Mouse (Mus musculus): ENCODE results near the gene Ufc1. TPM values are rescaled to one million over a fixed set of nuclear protein-coding genes. Genes with fewer than 3 reads are reported as not detected.
A peak's percentile ranks its signal among the peaks of the same experiment; 100 is the strongest.
"Not testable (repeated sequence)": the region's sequence is repeated elsewhere in the genome, so short reads cannot be mapped to it uniquely, and the experiment has no call there.

Ufc1 gene
- polyA plus RNA-seq, 1 experiment: 34.5 TPM

DNA sequence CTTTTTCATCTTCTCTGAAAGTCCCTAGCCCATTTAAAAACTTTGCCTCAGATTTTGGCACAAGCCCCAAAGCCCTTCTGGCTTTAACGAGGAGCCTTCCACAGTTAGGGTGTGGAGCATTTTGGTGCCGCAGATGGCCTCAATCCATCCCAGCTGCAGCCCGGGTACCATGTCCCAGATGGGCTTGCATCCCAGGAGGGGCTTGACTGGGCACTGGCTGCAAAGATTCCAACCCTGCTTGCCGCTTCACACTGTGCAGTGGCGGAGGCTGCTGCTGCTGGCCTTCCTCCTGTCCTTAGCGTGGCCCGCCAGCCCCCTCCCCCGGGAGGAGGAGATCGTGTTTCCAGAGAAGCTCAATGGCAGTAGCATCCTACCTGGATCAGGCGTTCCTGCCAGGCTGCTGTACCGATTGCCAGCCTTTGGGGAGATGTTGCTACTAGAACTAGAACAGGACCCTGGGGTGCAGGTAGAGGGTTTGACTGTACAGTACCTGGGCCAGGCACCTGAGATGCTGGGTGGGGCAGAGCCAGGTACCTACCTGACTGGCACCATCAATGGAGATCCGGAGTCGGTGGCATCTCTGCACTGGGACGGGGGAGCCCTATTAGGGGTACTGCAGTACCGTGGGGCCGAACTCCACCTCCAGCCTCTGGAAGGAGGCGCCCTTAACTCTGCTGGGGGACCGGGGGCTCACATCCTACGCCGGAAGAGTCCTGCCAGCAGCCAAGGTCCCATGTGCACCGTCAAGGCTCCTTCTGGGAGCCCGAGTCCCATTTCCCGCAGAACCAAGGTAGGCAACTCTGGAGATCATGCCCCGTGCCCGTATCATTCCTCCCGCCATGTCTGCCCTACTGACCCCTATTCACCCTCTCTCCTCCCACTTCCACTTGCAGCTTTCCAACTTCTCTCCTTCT lies 43.9 kb downstream of the Ufc1 start, which contains the start of gene Ndufs2:
TSS of gene Ndufs2 (minus strand) at position 709 of the 914 bp plus-strand sequence.
- 33% methylated on average over 26 of the region's 26 CpGs for WGBS
- no peak for DNase-seq (ENCODE audit: low read depth, low spot score)

DNA sequence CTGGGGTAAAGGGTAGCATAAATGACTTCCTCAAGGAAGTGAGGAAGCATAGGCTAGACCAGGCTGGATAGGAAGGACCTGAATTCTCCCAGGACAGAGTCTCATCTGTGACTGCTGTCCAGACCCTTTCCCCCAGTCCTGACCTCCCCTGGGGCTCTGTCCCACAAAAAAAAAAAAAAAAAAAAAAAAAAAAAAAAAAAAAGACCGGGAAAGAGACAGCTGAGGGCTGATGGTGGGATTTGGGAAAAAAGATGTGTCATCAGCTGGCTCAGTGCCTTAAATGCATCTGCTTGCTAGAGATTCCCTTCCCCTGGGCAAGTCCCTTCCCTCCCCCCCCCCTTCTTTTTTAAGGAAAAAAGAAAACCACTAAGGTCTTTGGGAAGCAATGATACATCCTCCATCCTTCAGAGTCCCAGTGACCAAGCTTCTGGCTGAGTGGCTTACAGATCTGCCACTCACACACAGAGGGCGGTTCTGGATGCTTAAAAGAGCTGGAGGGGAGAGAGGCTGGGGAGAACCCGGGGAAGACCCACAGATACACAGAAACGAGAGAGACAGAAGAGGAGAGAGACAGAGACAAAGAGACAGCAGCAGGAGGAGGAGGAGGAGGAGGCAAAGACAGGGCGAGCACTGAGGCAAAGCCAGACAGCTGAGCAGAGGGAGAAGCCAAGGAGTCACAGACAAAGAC lies 44.8 kb downstream of the Ufc1 start, which contains the start of gene Adamts4:
TSS of gene Adamts4 (plus strand) at position 509 of the 688 bp plus-strand sequence.
- no peak for DNase-seq (ENCODE audit: low read depth, low spot score)
- WGBS: 33% methylated on average over 5 of the region's 5 CpGs

DNA sequence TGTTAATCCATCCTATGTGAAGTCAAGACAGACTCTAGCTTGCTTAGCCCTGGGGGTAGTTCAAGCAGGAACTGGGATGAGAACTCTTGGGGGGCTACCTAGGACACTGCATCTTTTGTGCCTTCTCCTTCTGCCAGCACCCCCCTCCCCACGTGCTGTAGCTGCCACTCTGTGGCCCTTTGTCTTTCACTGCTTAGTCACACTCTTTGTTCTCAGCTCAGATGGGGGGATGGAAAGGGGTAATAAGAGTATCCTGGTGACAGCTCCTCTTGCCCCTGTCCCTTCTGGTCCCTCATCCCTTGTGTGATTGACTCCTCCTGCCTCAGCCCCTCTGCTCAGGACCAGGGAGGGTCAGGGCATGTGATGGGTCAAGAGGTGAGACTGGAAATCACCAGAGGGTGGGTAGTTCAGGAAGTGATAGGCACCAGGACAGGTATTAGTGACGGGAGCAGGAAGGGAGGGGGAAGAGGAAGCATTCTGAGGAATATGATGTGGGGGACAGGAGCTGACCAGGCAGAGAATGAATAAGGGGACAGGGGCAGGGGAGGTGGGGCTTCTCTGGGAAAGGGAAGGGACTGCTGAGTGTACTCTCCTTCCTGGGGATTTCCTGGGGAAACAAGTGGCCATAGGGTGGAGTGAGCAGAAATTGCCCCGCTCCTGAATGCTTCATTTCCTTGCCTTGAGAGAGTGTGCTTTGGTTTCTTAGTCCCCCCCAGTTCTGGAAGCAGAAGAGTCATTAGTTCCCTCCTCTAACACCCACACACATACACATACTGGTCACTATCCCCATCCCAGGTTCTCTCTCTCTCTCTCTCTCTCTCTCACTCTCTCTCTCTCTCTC lies 46.2 kb downstream of the Ufc1 start:
- no peak for DNase-seq (ENCODE audit: low read depth, low spot score)

DNA sequence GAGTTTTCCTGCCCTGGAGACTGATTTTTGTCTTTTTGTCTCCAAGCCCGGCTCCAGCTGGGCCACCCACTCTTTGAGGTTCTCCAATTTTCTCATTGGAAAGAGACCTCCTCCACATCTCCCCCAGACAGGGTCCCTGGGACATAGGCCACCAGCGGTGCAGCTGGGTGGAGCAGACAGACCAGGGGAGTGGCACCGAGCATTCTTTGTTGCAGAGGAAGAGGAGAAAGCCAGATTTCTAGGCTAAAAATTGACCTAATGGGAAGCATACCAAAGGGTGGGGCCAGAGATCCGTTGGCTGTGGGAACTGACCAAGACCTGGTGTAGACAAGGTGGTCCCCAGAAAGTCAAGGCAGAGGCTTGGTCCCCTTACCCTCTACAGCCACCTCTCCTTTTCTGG lies 46.9 kb downstream of the Ufc1 start:
- DNase-seq (ENCODE audit: low read depth, low spot score): no peak
- 20% methylated on average over 4 of the region's 4 CpGs for WGBS

More for the DNA sequence above, 46.2 kb downstream of the Ufc1 start:
- WGBS: 56% methylated on average over 3 of the region's 3 CpGs

DNA sequence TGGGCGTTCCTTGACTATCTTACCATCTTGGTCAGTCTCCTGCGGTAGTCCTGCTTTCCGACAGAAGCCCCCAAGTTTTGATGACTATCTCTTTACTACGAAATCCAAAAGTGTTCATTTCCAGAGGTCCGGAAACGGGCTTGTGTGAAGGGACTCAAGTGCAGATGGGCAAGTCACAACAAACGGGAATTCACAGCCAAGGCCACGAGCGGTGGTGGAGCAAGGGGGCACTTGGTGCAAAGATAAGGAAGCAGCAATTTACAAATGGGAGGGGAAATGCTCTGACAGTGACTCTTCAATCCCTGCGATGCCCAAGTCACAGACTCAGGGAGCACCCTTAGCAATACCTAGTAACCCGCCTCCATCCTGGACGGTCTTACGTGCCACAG lies 47.4 kb downstream of the Ufc1 start:
- no peak for DNase-seq (ENCODE audit: low read depth, low spot score)
- WGBS: 5% methylated on average over 13 of the region's 13 CpGs

DNA sequence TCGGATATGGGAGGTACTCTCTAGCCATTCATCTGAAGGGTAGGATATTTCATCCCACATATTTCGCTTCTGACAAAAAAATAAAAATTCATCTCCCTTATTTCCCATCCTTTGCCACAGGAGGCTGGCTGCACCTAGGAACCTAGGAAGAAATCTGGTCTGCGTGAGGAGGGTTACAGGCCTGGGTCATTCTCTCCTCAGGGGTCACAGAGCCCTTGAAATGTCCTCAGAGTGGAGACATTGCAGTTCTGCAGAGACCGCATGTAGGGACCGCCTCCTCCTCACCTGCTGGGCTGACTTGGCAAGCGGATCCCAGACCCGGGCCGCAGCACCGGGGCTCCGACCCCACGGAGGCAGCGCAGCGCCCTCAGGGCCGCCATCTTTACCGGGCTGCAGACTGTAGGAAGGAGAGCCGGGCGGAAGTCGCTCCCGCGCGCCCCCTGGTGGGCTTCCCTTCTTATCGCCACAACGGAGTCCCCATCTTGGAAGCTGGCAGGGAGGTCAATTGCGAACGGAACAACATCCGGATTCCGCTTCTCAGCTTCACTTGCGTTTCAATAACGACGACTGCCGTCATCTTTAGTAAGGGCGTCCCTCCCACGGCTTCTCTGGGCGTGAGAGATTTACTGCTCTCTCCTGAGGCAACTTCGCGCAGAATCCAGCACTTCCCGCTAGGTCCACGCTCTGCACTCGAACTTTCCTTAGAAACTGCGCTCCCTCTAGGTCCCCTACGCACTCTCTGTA lies 47.9 kb downstream of the Ufc1 start:
- 0% methylated on average over 41 of the region's 41 CpGs for WGBS

DNA sequence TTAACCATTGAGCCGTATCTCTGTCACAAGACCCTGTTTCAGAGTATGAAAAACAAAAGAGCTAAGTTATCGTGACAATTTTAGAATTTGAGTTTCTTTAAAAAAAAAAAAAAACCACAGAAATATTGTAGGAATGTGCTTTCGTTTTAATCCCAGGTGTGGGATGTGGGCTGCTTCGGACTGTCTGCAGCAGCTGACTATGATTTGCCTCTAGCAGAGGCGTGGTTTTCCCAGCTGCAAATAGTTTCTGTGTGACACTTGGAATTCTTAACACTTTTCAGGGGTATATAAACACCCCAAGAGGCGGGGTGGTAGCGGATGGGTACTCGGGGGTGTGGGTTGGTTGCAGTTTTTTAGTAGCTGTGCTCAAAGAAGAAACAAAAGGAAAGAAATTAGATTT lies 49.5 kb downstream of the Ufc1 start:
- 82% methylated on average over 8 of the region's 8 CpGs for WGBS
- DNase-seq (ENCODE audit: low read depth, low spot score): no peak

More for the DNA sequence above, 47.9 kb downstream of the Ufc1 start:
- peak; percentile 97 for DNase-seq (ENCODE audit: low read depth, low spot score)

DNA sequence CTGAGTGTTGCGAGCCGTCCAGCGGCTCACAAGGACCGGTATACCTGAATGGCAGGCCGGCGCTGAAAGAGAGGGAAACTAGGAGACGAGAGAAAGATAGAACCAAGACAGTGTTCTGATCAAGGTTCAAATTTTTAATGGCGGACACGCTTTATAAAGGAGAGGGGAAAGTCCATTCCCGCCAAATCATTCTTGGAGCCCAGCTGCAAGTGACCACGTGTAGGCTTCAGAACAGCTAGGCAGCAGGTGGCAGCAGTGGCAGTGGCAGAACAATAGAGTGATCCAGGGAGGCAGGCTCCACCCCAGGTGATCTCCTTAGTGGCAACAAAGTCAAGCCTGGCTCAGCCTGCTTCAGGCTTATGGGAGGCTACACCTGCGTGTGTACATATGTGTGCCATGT lies 52.9 kb downstream of the Ufc1 start:
- DNase-seq (ENCODE audit: low read depth, low spot score): not testable (repeated sequence)
- 56% methylated on average over 12 of the region's 12 CpGs for WGBS

DNA sequence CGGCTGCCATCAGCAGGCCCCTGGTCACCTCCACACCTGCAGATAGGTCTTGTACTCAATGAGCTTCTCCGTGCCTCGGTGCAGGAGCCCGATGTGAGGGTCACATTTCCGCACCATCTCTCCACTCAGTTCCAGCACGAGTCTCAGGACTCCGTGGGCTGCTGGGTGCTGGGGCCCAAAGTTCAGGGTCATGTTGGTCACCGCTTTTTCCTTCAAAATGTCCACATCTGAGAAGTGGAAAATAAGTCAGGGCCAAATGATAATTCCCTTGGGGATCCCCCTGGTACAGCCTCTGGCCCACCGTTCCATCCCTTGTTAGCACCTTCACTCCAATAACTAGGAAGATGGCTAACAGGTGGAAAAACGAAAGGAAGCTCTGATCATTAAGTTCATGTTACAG lies 53.9 kb downstream of the Ufc1 start:
- WGBS: 91% methylated on average over 10 of the region's 10 CpGs
- no peak for DNase-seq (ENCODE audit: low read depth, low spot score)

DNA sequence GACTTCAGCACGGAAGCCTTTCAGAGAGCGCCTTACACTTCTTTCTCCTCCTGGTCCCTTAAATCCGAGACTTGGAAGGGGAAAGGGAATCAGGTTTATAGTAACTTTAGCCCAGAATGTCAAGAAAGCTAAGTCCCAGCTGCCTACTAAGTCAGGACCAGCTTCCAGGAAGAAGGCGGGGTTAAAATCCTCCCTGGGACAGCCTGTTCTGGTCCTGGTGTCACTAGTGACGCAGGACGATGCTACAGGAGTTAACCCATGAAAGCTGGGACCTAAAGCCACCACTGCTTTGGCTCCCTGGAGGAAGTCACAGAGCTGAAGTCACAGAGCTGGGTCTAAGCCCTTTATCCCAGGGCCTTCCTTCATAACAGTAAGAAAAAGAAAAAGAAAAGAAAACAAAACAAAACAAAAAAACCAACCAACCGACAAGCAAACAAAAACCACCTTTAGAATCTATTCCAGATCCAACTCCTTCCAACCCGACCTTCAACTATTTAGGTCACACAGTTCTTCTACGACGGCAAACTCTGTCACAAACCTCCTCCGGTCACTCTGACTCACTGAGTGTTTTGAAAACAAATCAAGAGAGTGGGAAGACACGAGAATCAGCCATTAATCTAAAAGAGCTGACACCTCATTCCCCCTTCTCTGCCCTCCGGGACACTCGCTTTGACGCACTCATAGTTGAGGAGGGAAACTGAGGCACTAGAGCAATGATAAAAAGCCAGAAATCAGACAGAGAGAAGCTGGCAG lies 54.7 kb downstream of the Ufc1 start:
- 66% methylated on average over 15 of the region's 15 CpGs for WGBS
- no peak for DNase-seq (ENCODE audit: low read depth, low spot score)

Other genes with a start within 250 kb of the Ufc1 start
- 11.3 and 18.0 TPM in 2 replicates for gene Fcgr3, start 230.1 kb downstream of the Ufc1 start, polyA plus RNA-seq (2012; rRNA removed)
- 1.8 and 2.0 TPM in 2 replicates for gene Cfap126, start 181.1 kb downstream of the Ufc1 start, polyA plus RNA-seq (2012; rRNA removed)
- 308 and 341 TPM in 2 replicates for gene Sdhc, start 144.4 kb downstream of the Ufc1 start, polyA plus RNA-seq (2012; rRNA removed)
- 0.29 and 0.30 TPM in 2 replicates for gene Mpz, start 144.3 kb downstream of the Ufc1 start, polyA plus RNA-seq (2012; rRNA removed)
- 23.6 and 25.2 TPM in 2 replicates for gene Pcp4l1, start 98.8 kb downstream of the Ufc1 start, polyA plus RNA-seq (2012; rRNA removed)
- gene Nr1i3, start 81.1 kb downstream of the Ufc1 start, polyA plus RNA-seq (2012; rRNA removed): 3.8 and 22.7 TPM in 2 replicates
- gene Tomm40l, start 72.5 kb downstream of the Ufc1 start, polyA plus RNA-seq (2012; rRNA removed): 23.1 and 24.0 TPM in 2 replicates
- 0.50 and 1.9 TPM in 2 replicates for gene Apoa2, start 70.0 kb downstream of the Ufc1 start, polyA plus RNA-seq (2012; rRNA removed)
- 56.2 and 58.5 TPM in 2 replicates for gene Fcer1g, start 60.7 kb downstream of the Ufc1 start, polyA plus RNA-seq (2012; rRNA removed)
- 1.1 and 2.5 TPM in 2 replicates for gene Adamts4, start 44.6 kb downstream of the Ufc1 start, polyA plus RNA-seq (2012; rRNA removed)
- gene Ndufs2, start 43.6 kb downstream of the Ufc1 start, polyA plus RNA-seq (2012; rRNA removed): 167 and 181 TPM in 2 replicates
- gene B4galt3, start 24.7 kb downstream of the Ufc1 start, polyA plus RNA-seq (2012; rRNA removed): 70.3 and 80.0 TPM in 2 replicates
- gene Ppox, start 13.8 kb downstream of the Ufc1 start, polyA plus RNA-seq (2012; rRNA removed): 21.9 and 34.8 TPM in 2 replicates
- 30.0 and 36.4 TPM in 2 replicates for gene Usp21, start 7.0 kb downstream of the Ufc1 start, polyA plus RNA-seq (2012; rRNA removed)
- 44.3 and 50.3 TPM in 2 replicates for gene Dedd, start 34.1 kb upstream of the Ufc1 start, polyA plus RNA-seq (2012; rRNA removed)
- gene Nit1, start 50.6 kb upstream of the Ufc1 start, polyA plus RNA-seq (2012; rRNA removed): 46.5 and 54.7 TPM in 2 replicates
- gene Pfdn2, start 50.6 kb upstream of the Ufc1 start, polyA plus RNA-seq (2012; rRNA removed): 10.3 and 11.7 TPM in 2 replicates
- 0.14 and 0.18 TPM in 2 replicates for gene Klhdc9, start 65.8 kb upstream of the Ufc1 start, polyA plus RNA-seq (2012; rRNA removed)
- 0.51 and 0.59 TPM in 2 replicates for gene Nectin4, start 75.1 kb upstream of the Ufc1 start, polyA plus RNA-seq (2012; rRNA removed)
- gene Arhgap30, start 93.9 kb upstream of the Ufc1 start, polyA plus RNA-seq (2012; rRNA removed): 7.0 and 10.2 TPM in 2 replicates
- 80.1 and 86.0 TPM in 2 replicates for gene Usf1, start 116.3 kb upstream of the Ufc1 start, polyA plus RNA-seq (2012; rRNA removed)
- gene Tstd1, start 123.8 kb upstream of the Ufc1 start, polyA plus RNA-seq (2012; rRNA removed): 77.2 and 98.1 TPM in 2 replicates
- gene F11r, start 142.5 kb upstream of the Ufc1 start, polyA plus RNA-seq (2012; rRNA removed): 160 and 191 TPM in 2 replicates
- gene Alyref2, start 208.5 kb upstream of the Ufc1 start, polyA plus RNA-seq (2012; rRNA removed): 3.8 and 5.1 TPM in 2 replicates
- gene Itln1, start 240.3 kb upstream of the Ufc1 start, polyA plus RNA-seq (2012; rRNA removed): 2,801 and 3,610 TPM in 2 replicates

Measured in large intestine, adult 2 months (tissue).